Mouse (Mus musculus) forelimb bud, embryonic 11.5 days (tissue): ENCODE data around the gene Tesc.
A peak's percentile ranks its signal among the peaks of the same experiment; 100 is the strongest.

Source experiments
- DNase-seq: peaks from one replicate; pipeline ENCODE4 v3.0.0-alpha.2; 2012; ENCODE audit warnings: low read depth, low spot score

Tesc gene

GRCm38 (mm10) chr5:118043761-118044160, 16.2 kb downstream of the Tesc start:
- DNase-seq, result no peak

- DNase-seq, result no peak
These were observed 17.4 kb downstream of the Tesc start for GRCm38 (mm10) chr5:118044907-118045306.

DNA sequence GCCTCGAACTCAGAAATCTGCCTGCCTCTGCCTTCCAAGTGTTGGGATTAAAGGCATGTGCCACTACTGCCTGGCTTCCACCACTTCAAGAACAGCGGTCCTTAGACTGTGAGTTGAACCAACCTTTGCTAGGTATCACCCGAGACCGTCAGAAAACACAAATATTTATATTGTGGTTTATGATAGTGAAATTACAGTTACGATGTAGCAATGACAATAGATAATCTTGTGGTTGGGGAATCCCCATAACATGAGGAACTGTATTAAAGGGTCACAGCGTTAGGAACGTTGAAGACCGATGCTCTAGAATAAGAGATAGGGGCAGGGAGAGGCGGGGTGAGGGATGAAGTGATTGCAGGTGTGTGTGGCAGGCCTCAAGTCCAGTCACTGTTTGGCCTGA, 17.8 kb downstream of the Tesc start:
- DNase-seq, result no peak

DNA sequence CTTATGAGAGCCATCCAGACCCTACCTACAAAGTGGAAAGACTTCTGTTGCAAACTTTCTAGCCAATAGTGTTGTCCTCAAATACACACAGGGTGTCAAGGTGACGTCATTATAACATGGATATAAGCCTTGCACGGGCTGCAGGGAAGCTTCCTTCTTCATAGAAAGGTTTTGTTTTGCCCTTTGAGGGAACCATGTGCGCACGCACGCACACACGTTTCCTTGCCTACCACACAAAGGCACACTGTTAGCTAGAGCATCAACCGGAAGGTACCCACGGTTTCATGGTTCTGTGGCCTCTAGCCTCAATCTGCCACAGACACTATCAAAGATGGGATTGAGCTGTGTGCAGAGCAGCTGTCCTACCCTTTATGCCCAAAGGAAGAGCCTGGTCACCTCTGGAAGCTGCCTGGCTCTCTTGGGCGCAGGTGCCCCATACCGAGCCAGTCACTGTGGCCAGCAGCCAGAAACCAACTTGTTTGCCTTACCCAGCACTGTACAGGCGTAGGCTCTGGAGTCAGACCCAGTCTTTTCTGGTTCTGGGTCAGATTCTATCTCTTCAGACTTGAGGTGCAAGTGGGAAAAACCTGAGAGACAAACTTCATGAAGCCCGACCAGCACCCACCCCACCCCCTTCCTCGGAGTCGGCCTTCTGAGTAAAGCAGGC, 19.7 kb downstream of the Tesc start:
- no peak for DNase-seq

DNA sequence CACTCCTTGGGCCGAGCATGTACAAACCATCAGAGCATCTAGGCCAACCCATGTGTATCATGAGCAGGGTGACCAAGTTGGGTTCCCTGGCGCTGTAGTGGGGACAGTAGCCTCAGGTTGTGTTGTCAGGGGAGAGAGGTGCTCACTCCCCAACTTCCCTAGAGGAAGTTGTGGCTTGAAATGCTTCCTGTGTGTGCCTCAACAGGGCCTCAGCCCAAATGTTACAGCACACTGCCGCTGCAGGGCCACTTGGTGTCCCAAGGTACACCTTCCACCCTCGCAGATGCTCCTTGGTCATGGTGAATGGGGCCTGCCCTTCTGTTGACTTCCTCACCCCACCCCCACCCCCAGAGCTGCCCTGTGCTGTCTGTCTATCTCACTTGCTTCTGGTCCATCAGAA, 20.9 kb downstream of the Tesc start:
- DNase-seq, result no peak

DNA sequence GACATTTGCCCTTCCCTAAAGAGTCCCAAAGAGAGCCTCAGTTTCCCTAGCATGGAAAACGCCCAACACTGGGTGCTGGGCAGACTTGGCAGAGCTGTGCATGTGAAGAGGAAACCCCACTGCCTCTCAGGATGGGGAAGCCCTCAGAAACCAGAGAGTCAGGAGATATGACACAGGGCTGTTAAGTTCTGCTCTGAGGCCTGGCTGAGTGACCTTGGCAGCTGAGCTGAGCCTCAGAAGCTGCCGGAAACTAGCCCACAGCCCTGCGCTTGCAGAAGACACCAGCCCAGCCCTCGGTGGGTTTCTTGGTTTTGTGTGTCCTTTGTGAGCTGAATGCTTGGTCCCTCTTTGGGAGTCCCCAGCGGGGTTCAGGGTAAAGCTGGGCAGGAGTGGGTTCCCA, 21.4 kb downstream of the Tesc start:
- DNase-seq, result no peak

GRCm38 (mm10) chr5:118050743-118051142, 23.2 kb downstream of the Tesc start:
- no peak for DNase-seq

- DNase-seq, result no peak
These were observed 24.6 kb downstream of the Tesc start for GRCm38 (mm10) chr5:118051981-118052662.

DNA sequence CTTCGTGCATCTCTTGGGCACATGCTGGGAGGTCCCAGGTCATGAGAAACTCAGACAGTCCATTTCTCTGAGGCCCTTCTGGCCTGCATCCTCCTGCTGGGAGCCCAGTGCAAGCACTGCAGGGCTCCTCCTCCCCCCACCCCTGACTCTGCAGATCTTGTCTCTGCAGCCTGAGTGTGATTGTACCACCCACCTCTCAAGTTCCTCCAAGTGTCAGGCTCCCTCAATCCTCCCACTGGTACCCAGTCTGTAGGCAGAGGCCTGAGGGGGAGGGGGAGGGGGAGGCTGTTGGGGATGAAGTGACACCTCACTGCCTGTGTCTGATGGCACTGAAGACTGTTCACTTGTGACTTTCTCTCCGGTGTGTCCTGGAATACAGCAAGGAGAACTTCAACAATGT, 25.7 kb downstream of the Tesc start:
- no peak for DNase-seq

DNA sequence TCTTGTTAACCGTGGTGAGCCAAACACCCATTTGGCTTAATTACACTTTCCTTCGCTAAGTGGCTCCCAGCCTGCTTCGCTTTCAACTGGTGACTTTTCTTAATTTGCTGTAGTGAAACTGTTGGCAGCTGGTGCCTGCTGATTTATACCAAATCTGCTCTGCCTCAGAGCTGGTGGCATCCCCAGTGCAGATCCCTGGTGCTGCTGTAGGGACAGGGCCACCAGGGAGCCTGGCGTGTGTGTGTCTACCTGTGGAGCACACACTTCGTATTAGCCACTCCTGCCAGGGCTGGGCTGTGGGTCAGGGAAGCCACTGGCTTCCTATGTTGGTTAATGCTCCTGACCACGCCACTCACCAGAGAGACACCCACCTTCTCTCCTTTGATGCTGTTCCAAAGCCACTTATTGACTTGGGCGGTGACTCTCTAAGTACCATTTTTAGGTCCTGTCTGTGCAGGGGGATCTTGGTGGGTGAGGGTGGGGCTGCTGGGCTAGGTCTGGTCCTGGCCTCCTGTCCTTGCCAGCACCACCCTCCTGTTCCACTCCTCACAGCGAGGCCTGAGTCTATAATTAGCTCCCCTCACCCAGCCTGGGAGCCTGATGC, 30.1 kb downstream of the Tesc start:
- DNase-seq, result peak; percentile 67

- no peak for DNase-seq
These were observed 31.3 kb downstream of the Tesc start for GRCm38 (mm10) chr5:118058858-118059257.

DNA sequence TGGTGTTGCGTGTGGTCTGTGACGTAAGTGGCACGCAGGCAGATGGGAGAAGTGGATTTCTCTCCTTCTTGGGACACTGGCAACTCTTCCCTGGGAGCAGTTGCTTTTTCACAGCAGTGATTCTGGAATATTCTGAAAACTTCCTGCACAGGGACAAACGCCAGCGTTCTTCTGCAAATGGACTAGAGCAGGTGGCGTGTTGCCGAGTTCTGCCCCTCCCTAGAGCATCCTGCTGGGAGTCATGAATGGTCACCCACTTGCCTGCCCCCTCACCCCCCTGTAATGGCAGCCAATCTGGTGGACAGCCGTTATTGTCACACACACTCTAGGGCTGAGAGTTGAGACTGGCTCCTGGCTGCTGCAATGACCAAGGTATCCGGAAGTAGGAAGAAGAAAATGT, 32.1 kb downstream of the Tesc start:
- DNase-seq, result no peak

DNA sequence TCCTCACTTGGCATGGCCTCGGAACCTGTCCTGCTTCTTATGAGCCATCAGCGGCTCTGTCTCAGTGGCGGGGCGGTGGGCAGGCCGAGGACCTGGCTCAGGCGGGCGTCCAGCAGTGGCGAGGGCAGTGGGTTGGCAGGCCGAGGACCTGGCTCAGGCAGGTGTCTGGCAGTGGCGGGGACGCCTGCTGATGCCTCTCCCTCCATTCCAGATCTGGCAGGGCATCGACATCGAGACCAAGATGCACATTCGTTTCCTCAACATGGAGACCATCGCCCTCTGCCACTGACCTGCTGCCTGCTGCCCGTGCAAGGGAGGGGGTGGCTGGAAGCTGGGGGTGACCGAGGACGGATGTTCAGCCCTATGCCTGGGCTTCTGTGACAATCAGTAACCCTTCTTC, 33.8 kb downstream of the Tesc start:
- no peak for DNase-seq

GRCm38 (mm10) chr5:118063181-118063621, 35.7 kb downstream of the Tesc start:
- no peak for DNase-seq

DNA sequence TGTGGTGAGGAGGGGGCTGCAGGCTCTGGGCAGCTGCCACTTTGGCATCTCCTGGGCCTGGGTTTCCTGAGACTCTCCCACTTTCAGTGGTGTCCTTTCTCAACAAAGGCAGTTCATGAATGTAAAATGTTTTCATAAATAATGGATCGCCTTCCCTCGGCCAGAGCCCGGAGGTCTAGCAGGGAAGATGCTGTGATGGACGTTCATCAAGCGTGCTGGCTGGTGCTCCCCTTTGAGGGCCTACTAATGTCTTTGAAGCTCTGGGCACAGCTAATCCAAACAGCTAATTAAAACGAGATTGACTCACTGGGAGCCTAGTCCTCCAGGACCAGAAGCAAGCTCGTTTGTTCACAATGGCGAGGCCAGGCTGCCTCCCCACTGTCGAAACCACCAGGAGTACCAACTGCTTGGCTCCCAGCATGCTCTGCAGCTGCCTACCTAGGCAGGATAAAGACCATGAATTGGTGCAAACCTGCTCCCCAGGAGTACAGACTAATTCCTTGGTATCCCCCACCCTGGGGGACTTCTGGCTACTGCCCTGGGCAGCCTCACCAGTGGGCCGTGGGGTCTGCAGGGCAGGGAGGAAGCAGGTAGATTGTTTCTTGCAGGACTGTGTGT, 36.9 kb downstream of the Tesc start:
- DNase-seq, result no peak

DNA sequence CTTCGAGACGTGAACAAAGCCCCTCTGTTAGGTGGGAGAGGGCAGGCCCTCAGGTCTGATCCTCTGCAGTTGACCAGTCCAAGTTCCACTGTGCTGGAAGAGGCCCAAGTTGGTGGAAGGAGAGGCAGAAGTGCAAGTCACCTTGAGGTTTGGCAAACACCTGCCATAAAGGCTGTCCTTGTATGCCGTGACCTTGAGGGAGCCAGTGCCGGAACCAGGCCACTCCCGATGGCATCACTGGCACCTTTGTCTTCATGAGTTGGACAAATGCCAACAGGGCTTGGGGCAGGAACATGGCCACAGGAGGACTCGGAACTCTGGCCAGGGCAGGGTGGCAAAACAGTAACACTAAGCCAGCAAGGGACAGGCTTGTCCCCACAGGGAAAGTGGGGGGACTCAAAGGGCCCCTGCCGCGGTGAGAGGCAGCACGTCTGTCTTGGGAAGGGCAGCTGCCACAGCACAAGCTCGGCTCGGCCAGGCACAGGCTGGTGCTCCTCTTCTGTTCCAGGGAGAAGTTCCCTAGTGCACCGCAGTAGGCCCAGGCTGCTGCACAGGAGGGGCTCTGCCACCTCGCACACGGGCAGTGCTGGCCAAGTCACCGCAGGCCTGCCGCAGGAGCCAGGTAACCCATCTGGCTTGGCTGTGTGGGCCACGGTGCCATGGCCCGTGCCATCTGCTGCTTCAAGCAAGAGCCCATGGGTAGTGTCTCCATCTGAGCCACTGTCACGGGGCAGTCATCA, 38.1 kb downstream of the Tesc start:
- DNase-seq, result no peak

- no peak for DNase-seq
These were observed 39.3 kb downstream of the Tesc start for GRCm38 (mm10) chr5:118066828-118067227.

- no peak for DNase-seq
These were observed 40.0 kb downstream of the Tesc start for GRCm38 (mm10) chr5:118067572-118067971.

GRCm38 (mm10) chr5:118067984-118068494, 40.5 kb downstream of the Tesc start:
- DNase-seq, result no peak

GRCm38 (mm10) chr5:118069315-118069714, 41.8 kb downstream of the Tesc start:
- DNase-seq, result peak; percentile 71

- DNase-seq, result no peak
These were observed 44.2 kb downstream of the Tesc start for GRCm38 (mm10) chr5:118071766-118072165.
